Mouse (Mus musculus) limb, embryonic 14.5 days (tissue): ENCODE measurements at regions not wholly inside any gene's neighbourhood (a gene's known extent, or its start where the extent isn't known, plus 50 kb on each side); places are given as distances from the start of the nearest gene placed in this dataset.

Experiments
- ATAC-seq: fragments of 200-750 bp; cut with Nextera tagmentation; 2 replicates; pipeline ENCODE4 v1.8.0; 2017; ENCODE audit warnings: low read depth, moderate number of reproducible peaks, moderate TSS enrichment; ENCODE audit not compliant: low FRiP score
- DNase-seq: peaks from one replicate; pipeline ENCODE4 v3.0.0-alpha.2; 2015; ENCODE audit warnings: low spot score
- H3K27ac ChIP-seq: fragments of 300-500 bp; sonication (generic); replicated peaks from 2 replicates; pipeline ENCODE4 v1.5.1; 2014; ENCODE audit warnings: low read depth, mild to moderate bottlenecking, low read length, moderate library complexity, mixed read lengths
- H3K27me3 ChIP-seq: fragments of 300-500 bp; sonication (generic); 2 replicates; pipeline ENCODE4 v1.6.1; 2014; ENCODE audit warnings: low read length, mixed read lengths; ENCODE audit not compliant: control insufficient read depth, insufficient read depth
- H3K36me3 ChIP-seq: fragments of 300-500 bp; sonication (generic); 2 replicates; pipeline ENCODE4 v1.6.1; 2014; ENCODE audit warnings: mild to moderate bottlenecking, low read length, moderate library complexity, mixed read lengths; ENCODE audit not compliant: control insufficient read depth, insufficient read depth
- H3K4me1 ChIP-seq: fragments of 300-500 bp; sonication (generic); 2 replicates; pipeline ENCODE4 v1.6.1; 2014; ENCODE audit warnings: antibody characterized with exemption, low read length, mixed read lengths; ENCODE audit not compliant: control insufficient read depth, insufficient read depth
- H3K4me2 ChIP-seq: fragments of 300-500 bp; sonication (generic); replicated peaks from 2 replicates; pipeline ENCODE4 v1.6.1; 2014; ENCODE audit warnings: low read depth, mild to moderate bottlenecking, low read length, moderate library complexity; ENCODE audit not compliant: severe bottlenecking
- H3K4me3 ChIP-seq: fragments of 300-500 bp; sonication (generic); replicated peaks from 2 replicates; pipeline ENCODE4 v1.5.1; 2014; ENCODE audit warnings: low read length
- H3K9ac ChIP-seq: fragments of 300-500 bp; sonication (generic); 2 replicates; pipeline ENCODE4 v1.6.1; 2014; ENCODE audit warnings: mild to moderate bottlenecking, low read depth, low read length, moderate library complexity; ENCODE audit not compliant: severe bottlenecking
- H3K9me3 ChIP-seq: fragments of 300-500 bp; sonication (generic); 2 replicates; pipeline ENCODE4 v1.6.1; 2016; ENCODE audit warnings: low read length; ENCODE audit not compliant: control insufficient read depth
- POLR2A ChIP-seq: fragments of 200-500 bp; IDR thresholded peaks from 2 replicates; pipeline ENCODE4 v1.8.0; 2012; ENCODE audit warnings: inconsistent platforms, mild to moderate bottlenecking, moderate library complexity, borderline replicate concordance; ENCODE audit not compliant: insufficient read depth, insufficient read length; ENCODE audit errors: extremely low read depth
- WGBS: fragments of 180-500 bp; shearing (Covaris S2); extraction: QIAGEN DNeasy Blood & Tissue Kit; methylation state at CpG from one replicate; pipeline ENCODE4 v1.1.7; 2014; 5-methylcytosine and 5-hydroxymethylcytosine counted together

DNA sequence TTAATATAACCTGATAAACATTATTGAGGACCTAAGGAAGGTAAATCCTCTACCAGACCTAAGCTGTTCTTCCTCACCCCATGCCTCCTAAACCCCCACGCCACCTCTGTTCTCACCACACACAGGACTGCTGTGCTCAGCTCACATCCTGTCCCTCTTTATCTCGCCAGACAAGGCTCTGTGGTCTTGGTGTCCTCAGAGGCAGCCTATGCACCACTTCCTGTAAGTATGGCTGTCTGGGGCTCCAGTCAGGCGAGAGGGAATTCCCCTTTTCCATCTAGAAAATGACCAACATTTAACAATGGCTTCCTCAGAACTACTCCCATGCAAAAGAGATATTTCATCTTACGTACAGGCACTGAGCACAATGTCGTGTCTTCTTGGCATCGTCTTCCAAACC is 86.2 kb upstream of the Dhrs4 start:
- no peak for TF ChIP-seq POLR2A
- no peak overlapping the region for H3K4me2 ChIP-seq
- no peak for ATAC-seq
- H3K27me3 ChIP-seq: no peaks in the 10 kb centered on the region
- no peaks in the 10 kb centered on the region for H3K4me1 ChIP-seq
- no peak overlapping the region for H3K27ac ChIP-seq
- WGBS: 74% methylated on average over 6 of the region's 6 CpGs
- no peak overlapping the region for H3K9ac ChIP-seq
- no peak overlapping the region for H3K4me3 ChIP-seq
- no peaks in the 10 kb centered on the region for H3K9me3 ChIP-seq
- no peak for DNase-seq
- H3K36me3 ChIP-seq: no peaks in the 10 kb centered on the region

DNA sequence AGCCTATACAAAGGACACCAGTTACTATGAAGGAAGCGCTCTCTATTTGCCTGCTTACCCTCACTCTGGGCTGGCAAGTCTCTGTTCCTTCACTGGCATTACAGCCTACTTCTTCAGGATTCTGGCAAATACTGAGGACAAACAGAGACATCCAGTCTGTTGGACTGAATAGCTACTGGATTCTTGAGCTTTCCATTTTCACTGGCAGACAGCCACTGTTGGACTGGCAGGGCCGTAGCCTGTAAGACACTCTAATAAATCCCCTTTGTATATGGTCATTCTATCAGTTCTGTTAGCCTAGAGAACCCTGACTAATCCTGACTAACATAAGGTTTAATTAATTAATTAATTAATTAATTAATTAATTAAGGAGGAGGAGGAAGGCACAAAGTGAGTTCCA is 72.4 kb upstream of the Dhrs4 start:
- Histone ChIP-seq H3K27ac (no peak overlapping the region), H3K9me3 (no peaks in the 10 kb centered on the region), H3K4me1 (no peaks in the 10 kb centered on the region), H3K4me3 (no peak overlapping the region), H3K4me2 (no peak overlapping the region), H3K9ac (no peak overlapping the region), H3K27me3 (no peaks in the 10 kb centered on the region), H3K36me3 (no peaks in the 10 kb centered on the region)
- TF ChIP-seq POLR2A: no peak
- WGBS: 92% methylated on average over 2 of the region's 2 CpGs
- no peak for DNase-seq
- ATAC-seq: no peak
